Mouse (Mus musculus): ENCODE measurements around the gene Ceacam15. TPM values are rescaled to one million over a fixed set of nuclear protein-coding genes. Genes with fewer than 3 reads are reported as not detected.
"Not testable (repeated sequence)": the region's sequence is repeated elsewhere in the genome, so short reads cannot be mapped to it uniquely, and the experiment has no call there.

Ceacam15 gene
- not detected in 2 replicates for polyA plus RNA-seq (2012; rRNA removed)

- DNase-seq (ENCODE audit: low read depth) = no peak
These were observed at the start of gene Ceacam15 for GRCm38 (mm10) chr7:16675605-16676004. Gene Ceacam15, minus strand, starts transcription at chr7:16675705.

DNA sequence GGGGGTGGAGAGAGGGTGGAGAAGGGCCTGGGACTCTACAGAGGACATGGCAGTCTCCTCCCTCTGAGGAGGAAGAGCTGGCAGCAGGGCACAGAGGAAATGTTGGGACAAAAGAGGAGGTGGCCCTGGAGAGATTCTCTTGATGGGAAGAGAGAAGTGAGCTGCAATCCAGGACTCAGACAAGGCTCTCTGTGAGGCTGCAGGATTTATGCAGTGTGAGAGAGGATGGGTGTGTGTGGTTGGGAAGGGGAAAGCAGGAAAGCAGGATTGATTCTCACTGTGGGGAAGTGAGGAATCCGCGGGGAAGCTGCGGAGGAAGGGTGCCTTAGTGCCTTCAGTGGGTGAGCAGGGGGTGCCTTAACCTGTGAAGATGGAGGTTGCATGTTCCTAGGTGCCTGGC lies 47.0 kb upstream of the Ceacam15 start:
- DNase-seq (ENCODE audit: low read depth) = not testable (repeated sequence)

GRCm38 (mm10) chr7:16721629-16722028 lies 46.1 kb upstream of the Ceacam15 start, which contains the start of gene Ceacam9:
Gene Ceacam9, plus strand, starts transcription at chr7:16721929.
- DNase-seq (ENCODE audit: low read depth) = no peak

GRCm38 (mm10) chr7:16716456-16717152 lies 41.1 kb upstream of the Ceacam15 start:
- DNase-seq (ENCODE audit: low read depth) = not testable (repeated sequence)

GRCm38 (mm10) chr7:16712633-16713415 lies 37.3 kb upstream of the Ceacam15 start:
- DNase-seq (ENCODE audit: low read depth) = no peak

DNA sequence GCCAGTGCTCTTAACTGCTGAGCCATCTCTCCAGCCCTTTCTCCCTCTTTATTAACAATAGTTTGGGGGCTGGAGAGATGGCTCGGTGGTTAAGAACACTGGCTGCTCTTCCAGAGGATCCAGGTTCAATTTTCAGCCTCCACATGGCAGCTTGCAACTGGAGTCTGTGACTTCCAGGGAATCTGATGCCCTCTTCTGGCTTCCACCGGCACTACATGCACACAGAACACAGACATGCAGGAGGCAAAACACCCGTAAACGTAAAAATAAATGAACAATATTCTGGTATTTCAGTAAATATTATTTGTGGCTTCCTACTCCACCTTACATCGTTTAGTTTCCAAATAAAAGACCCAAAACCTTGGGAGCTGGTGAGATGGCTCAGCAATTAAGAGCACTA lies 35.1 kb upstream of the Ceacam15 start:
- DNase-seq (ENCODE audit: low read depth) = no peak

DNA sequence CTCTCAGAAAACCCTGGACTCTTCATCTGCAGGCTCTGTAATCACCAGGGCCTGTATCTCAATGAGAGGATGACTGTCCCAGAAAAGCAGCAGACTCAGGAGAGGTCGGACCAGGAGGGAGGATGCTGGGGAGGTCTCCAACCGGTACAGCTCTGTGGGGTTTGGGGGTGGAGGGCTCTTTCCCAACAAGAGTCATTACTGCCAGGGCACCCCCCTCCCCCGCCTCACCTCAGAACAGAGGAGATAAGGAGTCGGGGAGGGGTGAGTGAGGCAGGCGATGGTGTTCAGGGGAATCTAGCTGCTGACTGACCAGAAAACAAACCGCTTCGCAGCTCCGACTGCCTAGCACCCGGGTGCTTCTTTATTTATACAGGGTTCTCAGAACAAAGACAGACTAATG lies 32.7 kb upstream of the Ceacam15 start:
- DNase-seq (ENCODE audit: low read depth) = no peak

DNA sequence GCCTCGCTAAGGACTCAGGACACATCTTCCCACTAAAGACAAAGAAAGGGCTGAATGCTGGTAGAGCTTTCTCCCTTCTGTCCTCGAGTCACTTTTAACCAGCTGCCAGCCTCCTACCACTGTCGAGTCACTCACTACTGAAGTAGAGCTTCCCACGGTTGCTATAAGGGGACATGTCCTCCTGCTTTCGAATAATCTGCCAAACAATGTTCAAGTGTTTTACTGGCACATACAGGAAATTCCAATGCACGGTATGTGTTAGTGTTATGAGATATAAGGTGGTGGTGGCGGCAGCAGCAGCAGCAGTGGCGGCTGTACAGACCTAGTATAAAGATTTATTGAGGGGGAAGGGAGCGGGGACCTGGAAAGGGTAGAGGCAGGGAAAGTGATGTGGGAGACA lies 30.9 kb upstream of the Ceacam15 start:
- no peak for DNase-seq (ENCODE audit: low read depth)

DNA sequence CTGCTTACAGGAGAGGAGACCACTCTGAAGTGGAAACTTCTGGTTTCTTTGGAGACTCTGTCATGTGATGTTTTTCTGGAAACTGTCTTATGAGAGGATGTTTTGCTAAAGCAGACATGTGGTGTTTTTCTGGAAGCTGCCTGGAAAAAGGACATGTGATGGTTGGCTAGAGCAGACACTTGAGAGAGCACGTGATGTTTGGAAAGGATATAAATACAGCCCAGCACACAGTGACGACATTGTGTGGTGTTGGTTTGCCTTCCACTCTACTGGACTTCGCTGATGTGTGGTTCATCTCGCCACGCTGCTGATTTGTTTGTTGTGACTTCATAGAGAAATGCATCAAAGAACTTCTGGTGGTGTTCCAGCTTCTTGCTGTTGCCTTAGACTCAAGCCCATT lies 25.1 kb upstream of the Ceacam15 start:
- no peak for DNase-seq (ENCODE audit: low read depth)

GRCm38 (mm10) chr7:16699042-16699441 lies 23.5 kb upstream of the Ceacam15 start:
- no peak for DNase-seq (ENCODE audit: low read depth)

DNA sequence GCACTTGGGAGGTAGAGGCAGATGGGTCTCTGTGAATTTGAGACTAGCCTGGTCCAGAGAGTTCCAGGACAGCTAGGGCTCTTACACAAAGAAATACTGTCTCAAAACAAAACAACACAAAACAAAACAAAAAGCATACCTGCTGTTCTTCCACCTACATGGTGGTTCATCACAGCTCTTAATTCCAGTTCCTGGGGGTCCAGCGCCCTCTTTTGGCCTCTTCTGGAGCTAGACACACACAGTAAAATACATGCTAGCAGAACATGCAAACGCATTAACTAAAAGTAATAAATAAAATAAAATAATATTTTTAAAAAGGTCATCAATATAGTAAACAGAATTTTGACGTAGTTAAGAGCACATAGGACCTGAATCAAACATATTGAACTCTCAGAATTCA lies 19.5 kb upstream of the Ceacam15 start:
- no peak for DNase-seq (ENCODE audit: low read depth)

- no peak for DNase-seq (ENCODE audit: low read depth)
These were observed 13.7 kb upstream of the Ceacam15 start for GRCm38 (mm10) chr7:16689196-16689595.

DNA sequence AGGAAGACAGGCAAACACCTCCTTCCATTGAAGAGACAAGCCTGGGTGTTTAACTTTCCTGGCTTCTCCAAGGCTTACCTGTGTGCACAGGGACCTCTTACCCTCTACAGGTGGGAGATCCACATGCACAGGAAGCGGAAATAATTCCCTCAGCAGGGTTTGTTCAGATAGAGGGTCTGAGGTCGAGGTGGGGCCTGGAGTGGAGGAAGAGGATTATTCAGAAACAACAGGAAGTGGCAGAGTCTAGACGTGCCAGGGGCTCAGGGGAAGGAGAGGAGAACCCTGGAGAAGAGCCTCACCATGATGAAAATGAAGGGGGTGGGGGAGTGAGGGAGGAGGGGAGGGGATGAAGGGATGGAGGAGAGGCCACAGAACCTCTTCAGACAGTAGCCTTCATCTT lies 4.7 kb upstream of the Ceacam15 start:
- DNase-seq (ENCODE audit: low read depth) = not testable (repeated sequence)

DNA sequence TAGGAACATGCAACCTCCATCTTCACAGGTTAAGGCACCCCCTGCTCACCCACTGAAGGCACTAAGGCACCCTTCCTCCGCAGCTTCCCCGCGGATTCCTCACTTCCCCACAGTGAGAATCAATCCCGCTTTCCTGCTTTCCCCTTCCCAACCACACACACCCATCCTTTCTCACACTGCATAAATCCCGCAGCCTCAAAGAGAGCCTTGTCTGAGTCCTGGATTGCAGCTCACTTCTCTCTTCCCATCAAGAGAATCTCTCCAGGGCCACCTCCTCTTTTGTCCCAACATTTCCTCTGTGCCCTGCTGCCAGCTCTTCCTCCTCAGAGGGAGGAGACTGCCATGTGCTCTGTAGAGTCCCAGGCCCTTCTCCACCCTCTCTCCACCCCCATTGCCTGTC lies 806 bp downstream of the Ceacam15 start:
- DNase-seq (ENCODE audit: low read depth) = not testable (repeated sequence)

DNA sequence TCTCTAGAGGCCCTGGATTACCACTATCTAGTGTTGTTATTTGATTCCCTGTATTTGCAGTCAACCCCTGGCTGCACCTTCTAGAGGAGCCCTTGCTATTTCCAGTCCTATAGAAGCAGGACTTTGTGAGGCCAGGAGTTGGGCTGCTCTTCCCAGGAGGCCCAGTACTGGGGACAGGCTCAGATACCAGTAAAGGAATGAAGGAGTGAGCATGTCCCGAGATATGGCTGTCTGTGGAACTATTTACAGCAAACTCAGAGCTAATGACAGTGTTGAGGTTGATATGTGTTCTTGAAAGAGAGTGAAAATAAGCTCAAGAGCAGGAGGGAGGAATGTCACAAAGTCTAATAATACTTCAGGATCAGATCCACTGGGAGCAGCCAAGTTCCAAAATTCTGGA lies 1.7 kb downstream of the Ceacam15 start:
- DNase-seq (ENCODE audit: low read depth) = no peak

- DNase-seq (ENCODE audit: low read depth) = not testable (repeated sequence)
These were observed 7.1 kb downstream of the Ceacam15 start for GRCm38 (mm10) chr7:16668331-16668930.

DNA sequence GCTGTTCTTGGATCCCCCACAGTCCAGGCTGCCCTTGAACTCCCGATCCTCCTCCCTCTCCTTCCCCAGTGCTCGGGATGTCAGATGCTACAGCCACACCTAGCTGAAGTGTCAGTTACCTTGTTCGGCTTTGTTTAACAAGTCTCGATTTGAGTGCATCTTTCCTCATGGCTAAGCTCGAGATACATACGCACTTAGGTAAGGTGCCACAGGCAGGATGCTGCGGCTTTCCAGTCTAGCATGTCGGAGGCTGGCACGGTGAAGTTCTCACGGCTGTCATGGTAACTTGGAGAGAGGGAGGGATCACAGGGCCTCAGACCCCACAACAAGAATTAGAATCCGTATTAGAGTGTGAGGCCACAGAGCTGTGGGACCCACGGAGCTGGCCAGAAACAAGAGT lies 31.2 kb downstream of the Ceacam15 start:
- DNase-seq (ENCODE audit: low read depth) = no peak

GRCm38 (mm10) chr7:16643106-16643505 lies 32.4 kb downstream of the Ceacam15 start:
- not testable (repeated sequence) for DNase-seq (ENCODE audit: low read depth)

DNA sequence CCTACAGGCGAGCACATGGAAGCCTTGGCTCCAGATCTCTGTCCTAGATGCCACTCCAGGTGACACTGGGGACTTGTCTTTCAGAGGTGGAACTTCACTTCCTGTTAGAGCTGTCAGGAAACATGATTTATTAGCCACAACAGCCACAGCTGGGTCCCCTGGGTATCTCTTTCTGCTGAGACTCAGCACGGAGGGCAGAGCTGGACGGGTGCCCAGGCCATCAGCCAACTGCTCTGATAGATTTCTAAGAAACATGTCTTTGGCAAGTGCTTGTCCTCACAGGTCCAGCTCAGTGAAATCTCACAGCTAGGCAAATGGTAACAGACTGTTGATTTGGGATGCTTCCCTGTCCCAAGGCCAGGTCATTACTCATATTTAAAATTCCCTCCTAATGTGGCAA lies 36.5 kb downstream of the Ceacam15 start:
- no peak for DNase-seq (ENCODE audit: low read depth)

GRCm38 (mm10) chr7:16635116-16635515 lies 40.4 kb downstream of the Ceacam15 start:
- no peak for DNase-seq (ENCODE audit: low read depth)

DNA sequence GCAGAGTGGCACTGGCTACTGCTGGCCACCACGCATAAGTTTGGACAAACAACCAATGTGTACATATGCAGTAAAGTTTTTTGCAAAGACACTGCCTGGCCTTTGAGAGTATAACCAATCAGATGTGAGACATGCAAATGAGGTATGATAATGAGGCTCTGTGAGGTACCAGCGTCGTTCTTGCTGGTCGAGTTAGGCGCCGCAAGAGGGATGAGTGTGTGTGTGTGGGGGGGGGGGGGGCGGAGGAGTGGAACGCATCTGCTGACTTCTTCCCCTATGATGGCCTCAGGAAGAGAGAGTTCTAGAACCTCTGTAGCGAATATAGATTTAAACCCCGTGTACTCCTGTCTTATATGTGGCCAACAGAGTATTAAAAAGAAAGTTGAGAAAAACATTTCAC lies 41.6 kb downstream of the Ceacam15 start:
- not testable (repeated sequence) for DNase-seq (ENCODE audit: low read depth)

DNA sequence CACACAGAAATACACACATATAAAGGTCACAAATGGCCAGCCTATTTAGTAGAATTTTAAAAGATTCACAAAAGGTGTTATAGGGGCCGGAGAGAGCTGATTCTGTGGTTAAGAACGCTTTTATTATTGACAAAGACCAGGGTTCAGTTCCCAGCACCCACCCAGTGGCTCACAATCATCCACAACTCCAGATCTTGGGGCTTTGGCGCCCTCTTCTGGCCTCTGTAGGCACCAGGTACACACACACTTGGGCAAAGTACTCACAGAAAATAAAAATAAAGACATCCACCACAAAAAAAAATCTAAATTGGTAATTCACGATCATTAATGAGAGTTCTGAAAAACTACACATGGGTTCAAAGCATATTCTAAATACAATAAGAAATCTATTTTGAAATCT lies 43.6 kb downstream of the Ceacam15 start:
- no peak for DNase-seq (ENCODE audit: low read depth)

DNA sequence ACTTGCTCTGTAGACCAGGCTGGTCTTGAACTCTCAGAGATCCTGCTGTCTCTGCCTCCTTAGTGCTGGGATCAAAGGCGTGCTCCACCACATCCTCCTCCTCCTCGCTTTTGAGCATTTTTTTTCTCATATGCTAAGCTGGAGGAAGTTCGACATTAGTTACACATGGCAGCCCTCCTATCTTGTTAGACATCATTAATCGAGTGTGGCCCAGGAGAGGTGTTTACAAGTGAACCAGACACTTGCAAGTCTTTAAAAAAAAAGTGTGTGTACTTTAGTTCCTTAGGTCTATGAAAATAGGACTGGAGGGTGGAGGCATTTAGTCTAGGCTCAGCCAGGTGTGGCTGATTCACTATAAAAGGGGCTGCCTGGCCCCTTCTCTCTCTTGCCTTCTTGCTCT lies 44.5 kb downstream of the Ceacam15 start:
- no peak for DNase-seq (ENCODE audit: low read depth)

Data from gonadal fat pad, adult 2 months (tissue).